Mouse (Mus musculus) heart, embryonic 12.5 days (tissue): ENCODE results near the gene Fry. TPM values are rescaled to one million over a fixed set of nuclear protein-coding genes. Genes with fewer than 3 reads are reported as not detected.

ENCODE experiments used
- ATAC-seq: fragments of 200-750 bp; cut with Nextera tagmentation; 2 replicates; pipeline ENCODE4 v1.8.0; 2017; ENCODE audit warnings: moderate TSS enrichment, moderate library complexity; ENCODE audit not compliant: insufficient number of reproducible peaks, low FRiP score
- H3K27ac ChIP-seq: fragments of 300-500 bp; sonication (generic); 2 replicates; pipeline ENCODE4 v1.5.1; 2016; ENCODE audit warnings: mild to moderate bottlenecking, moderate library complexity; ENCODE audit not compliant: poor library complexity, severe bottlenecking
- H3K27me3 ChIP-seq: fragments of 300-500 bp; sonication (generic); replicated peaks from 2 replicates; pipeline ENCODE4 v1.6.1; 2016; ENCODE audit warnings: mild to moderate bottlenecking, moderate library complexity
- H3K36me3 ChIP-seq: fragments of 300-500 bp; sonication (generic); 2 replicates; pipeline ENCODE4 v1.6.1; 2016; ENCODE audit warnings: mild to moderate bottlenecking, moderate library complexity
- H3K4me1 ChIP-seq: fragments of 300-500 bp; sonication (generic); replicated peaks from 2 replicates; pipeline ENCODE4 v1.6.1; 2016; ENCODE audit warnings: mild to moderate bottlenecking
- H3K4me2 ChIP-seq: fragments of 300-500 bp; sonication (generic); 2 replicates; pipeline ENCODE4 v1.6.1; 2016; ENCODE audit warnings: mild to moderate bottlenecking, moderate library complexity
- H3K4me3 ChIP-seq: fragments of 300-500 bp; sonication (generic); 2 replicates; pipeline ENCODE4 v1.5.1; 2016; ENCODE audit warnings: mild to moderate bottlenecking
- H3K9ac ChIP-seq: fragments of 300-500 bp; sonication (generic); 2 replicates; pipeline ENCODE4 v1.6.1; 2016; ENCODE audit warnings: mild to moderate bottlenecking, moderate library complexity
- H3K9me3 ChIP-seq: fragments of 300-500 bp; sonication (generic); replicated peaks from 2 replicates; pipeline ENCODE4 v1.6.1; 2016; ENCODE audit warnings: mild to moderate bottlenecking, moderate library complexity
- WGBS: fragments of 180-500 bp; shearing (Covaris S2); methylation state at CpG from one replicate; pipeline ENCODE4 v1.1.7; 2016; 5-methylcytosine and 5-hydroxymethylcytosine counted together
- polyA plus RNA-seq: library from polyadenylated mRNA; unstranded; fragments of >200 nt; fragmentation: Nextera tagmentation; extraction: Ambion mirVana; gene quantifications from 2 replicates; pipeline ENCODE4 v1.2.1, GENCODE M21; 2016

Gene Fry
- polyA plus RNA-seq, 1 experiment from 2014 or later, result 30.6 TPM

DNA sequence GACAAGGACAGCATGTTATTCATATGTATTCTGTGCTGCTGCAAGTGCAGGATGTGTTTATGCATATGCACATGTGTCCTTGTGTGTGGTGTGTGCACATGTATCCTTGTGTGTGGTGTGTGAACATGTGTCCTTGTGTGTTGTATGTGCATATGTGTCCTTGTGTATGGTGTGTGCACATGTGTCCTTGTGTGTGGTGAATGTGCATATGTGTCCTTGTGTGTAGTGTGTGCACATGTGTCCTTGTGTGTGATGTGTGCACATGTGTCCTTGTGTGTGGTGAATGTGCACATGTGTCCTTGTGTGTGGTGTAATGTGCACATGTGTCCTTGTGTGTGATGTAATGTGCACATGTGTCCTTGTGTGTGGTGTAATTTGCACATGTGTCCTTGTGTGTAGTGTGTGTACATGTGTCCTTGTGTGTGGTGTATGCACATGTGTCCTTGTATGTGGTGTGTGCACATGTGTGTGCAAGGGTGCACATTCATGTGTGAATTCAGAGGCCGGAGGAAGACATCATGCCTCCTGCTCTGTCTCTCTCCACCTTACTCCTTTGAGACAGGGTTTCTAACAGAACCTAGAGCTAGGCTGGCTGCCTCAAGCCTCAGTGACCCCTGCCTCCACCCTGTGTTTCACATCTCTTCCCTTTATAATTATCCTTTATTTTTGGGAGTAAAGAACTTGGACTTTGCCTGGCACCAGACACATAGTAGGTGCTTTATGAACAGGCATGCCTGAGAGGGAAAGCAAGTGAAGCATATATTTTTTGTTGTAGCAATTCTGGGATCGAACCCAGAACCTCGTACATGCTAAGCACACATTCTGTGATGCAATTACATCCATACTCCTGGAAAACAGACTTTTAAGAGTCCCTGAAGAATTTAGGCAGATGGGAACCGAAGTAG is 72.3 kb downstream of the Fry start:
- 94% methylated on average over 4 of the region's 4 CpGs for WGBS
- H3K9ac ChIP-seq, result no peak overlapping the region

DNA sequence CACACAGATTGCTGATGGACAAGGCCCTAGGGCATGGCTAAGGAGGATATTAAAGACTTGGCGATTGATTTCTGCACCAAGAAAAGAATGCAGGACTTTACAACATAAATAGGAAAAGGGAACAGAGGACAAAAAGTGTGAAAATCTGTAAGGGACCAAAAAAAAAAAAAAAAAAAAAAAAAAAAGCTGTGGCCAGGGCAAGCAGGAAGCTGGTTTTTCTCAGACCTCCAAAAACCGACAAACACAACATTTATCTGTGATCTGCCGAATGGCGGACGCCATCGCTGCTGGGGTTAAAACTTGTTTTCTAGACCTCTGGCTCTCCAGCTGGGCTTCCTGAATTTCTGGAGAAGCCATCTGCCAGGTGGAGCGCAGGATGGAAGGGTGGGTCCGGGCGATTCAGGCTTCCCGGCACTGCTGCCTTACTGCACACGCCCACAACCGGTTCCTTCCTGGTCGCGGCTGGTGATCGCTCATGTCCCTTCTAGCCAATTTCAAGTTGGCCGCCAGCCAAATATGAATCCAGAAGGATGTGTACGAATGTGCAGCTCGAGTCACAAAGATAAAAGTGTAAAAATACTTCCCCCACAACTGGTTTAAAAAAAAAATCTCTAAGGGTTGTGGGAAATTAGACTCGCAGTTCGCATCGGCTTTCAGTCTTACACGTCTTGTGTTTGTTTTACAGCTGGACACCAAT is 77.2 kb downstream of the Fry start:
- Histone ChIP-seq H3K4me1 (peaks cover 13% of the 10 kb centered on the region; the same call in 1 of the 2 replicates), H3K9ac (peak overlapping the region; percentile 34), H3K4me3 (peak overlapping the region; percentile 46), H3K36me3 (peaks cover 2% of the 10 kb centered on the region; the same call in 1 of the 2 replicates), H3K4me2 (peak overlapping the region; percentile 67), H3K27me3 (no peaks in the 10 kb centered on the region), H3K27ac (peak overlapping the region; percentile 61), H3K9me3 (peaks cover 13% of the 10 kb centered on the region)
- peak; percentile 82 for ATAC-seq
- WGBS, result 5% methylated on average over 22 of the region's 22 CpGs

More for the DNA sequence above, 72.3 kb downstream of the Fry start:
- Histone ChIP-seq H3K4me2 (no peak overlapping the region), H3K27me3 (no peaks in the 10 kb centered on the region), H3K4me3 (no peak overlapping the region), H3K27ac (no peak overlapping the region), H3K36me3 (peaks cover 5% of the 10 kb centered on the region; the same call in 1 of the 2 replicates), H3K9me3 (peaks cover 19% of the 10 kb centered on the region), H3K4me1 (peaks cover 2% of the 10 kb centered on the region; the same call in 1 of the 2 replicates)
- no peak for ATAC-seq

DNA sequence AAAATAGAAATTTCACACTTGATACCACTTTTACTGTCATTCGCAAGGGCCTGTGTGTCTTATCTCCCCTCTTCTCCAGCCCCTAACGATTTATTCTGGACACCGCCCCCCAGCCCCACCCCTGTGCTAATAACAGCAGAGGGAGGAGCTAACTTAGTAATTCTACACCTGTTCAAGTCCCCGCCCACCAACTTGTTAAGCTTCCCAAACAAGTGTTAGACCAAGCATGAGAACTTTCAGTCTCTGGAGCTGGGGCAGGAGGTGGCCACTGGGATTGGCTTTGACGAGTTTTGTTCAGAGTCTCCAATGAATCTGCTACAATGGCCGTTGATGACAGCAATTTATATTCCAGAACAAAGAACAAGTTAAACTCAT is 77.8 kb downstream of the Fry start:
- peaks cover 16% of the 10 kb centered on the region; the same call in 1 of the 2 replicates for H3K4me1 ChIP-seq
- peak overlapping the region; percentile 46 for H3K4me3 ChIP-seq
- peak overlapping the region; percentile 67 for H3K4me2 ChIP-seq
- H3K9ac ChIP-seq, result peak overlapping the region; percentile 34; the same call in 1 of the 2 replicates
- peak; percentile 84 for ATAC-seq
- WGBS, result 2% methylated on average over 6 of the region's 6 CpGs
- peak overlapping the region; percentile 61 for H3K27ac ChIP-seq
- H3K27me3 ChIP-seq, result no peaks in the 10 kb centered on the region
- H3K9me3 ChIP-seq, result peaks cover 7% of the 10 kb centered on the region; the same call in 1 of the 2 replicates
- no peaks in the 10 kb centered on the region for H3K36me3 ChIP-seq

DNA sequence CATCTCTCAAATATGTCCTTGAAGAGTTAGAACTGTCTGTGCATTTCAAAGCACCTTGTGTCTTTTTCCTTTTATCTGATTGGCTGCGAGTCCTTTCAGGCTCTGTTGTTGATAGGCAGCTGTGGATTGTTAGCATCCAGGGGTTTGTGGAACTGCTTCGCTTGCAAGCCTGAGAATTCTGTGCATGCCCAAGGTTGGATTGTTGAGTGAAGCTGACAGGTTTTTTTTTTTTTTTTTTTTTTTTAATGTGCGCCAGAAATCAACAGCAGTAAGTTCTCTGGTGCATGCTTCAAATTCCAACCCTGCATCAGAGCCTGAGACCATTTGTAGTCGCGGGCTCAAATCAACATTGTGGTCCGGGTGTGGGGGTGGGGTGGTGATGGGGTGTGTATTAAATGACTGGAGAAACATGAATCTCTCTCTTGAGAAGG is 78.5 kb downstream of the Fry start:
- H3K4me3 ChIP-seq, result peak overlapping the region; percentile 46
- 13% methylated on average over 6 of the region's 6 CpGs for WGBS
- no peak for ATAC-seq
- 0 out of 2 replicates have a peak, but pooled peaks cover under 1% of the 10 kb centered on the region for H3K9me3 ChIP-seq
- H3K36me3 ChIP-seq, result no peaks in the 10 kb centered on the region
- H3K27me3 ChIP-seq, result no peaks in the 10 kb centered on the region
- H3K27ac ChIP-seq, result peak overlapping the region; percentile 61
- peak overlapping the region; percentile 50; the same call in 1 of the 2 replicates for H3K9ac ChIP-seq
- peak overlapping the region; percentile 67 for H3K4me2 ChIP-seq
- H3K4me1 ChIP-seq, result peaks cover 16% of the 10 kb centered on the region; the same call in 1 of the 2 replicates

DNA sequence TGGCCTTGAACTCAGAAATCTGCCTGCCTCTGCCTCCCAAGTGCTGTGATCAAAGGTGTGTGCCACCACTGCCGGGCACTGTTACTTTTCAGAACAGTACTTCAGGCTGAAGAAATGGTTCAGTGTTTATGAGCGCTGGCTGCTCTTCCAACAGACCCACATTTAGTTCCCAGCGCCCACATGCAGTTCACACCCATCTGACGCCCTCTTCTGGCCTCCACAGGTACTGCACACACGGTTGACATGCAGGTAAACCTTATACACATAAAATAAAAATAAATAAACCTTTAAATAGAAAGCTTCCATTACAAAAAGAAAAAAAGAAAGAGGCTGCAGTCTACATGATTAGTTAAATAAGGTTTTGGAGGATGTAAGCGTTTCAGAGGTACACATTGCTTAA is 88.3 kb downstream of the Fry start:
- 80% methylated on average over 6 of the region's 6 CpGs for WGBS
- no peak overlapping the region for H3K27ac ChIP-seq
- H3K9ac ChIP-seq, result no peak overlapping the region
- no peaks in the 10 kb centered on the region for H3K36me3 ChIP-seq
- no peaks in the 10 kb centered on the region for H3K27me3 ChIP-seq
- no peak overlapping the region for H3K4me3 ChIP-seq
- peaks cover 6% of the 10 kb centered on the region for H3K9me3 ChIP-seq
- H3K4me2 ChIP-seq, result no peak overlapping the region
- no peak for ATAC-seq
- peaks cover 11% of the 10 kb centered on the region for H3K4me1 ChIP-seq

DNA sequence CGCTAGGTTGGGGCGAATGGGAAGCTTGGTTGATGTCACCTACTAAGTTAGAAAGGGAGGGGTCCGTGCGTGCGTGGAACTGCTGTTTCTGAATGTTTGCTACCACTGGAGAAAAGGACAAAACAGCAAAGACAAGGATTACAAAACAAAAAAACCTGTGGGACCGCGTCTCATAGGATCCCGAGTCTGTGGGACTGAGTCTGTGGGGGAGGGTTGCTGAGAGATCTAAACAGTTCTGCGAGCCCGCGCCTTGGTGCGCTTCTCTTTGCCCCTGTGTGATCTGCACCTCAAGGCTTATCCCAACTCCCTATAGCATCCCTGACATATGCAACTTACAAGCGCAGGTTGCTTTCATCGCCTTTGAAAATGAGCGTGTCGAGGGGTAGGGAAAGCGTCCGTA is 89.2 kb downstream of the Fry start:
- H3K36me3 ChIP-seq, result no peaks in the 10 kb centered on the region
- no peak overlapping the region for H3K27ac ChIP-seq
- peak overlapping the region; percentile 18; the same call in 1 of the 2 replicates for H3K9ac ChIP-seq
- peak overlapping the region; percentile 62 for H3K4me2 ChIP-seq
- H3K4me1 ChIP-seq, result peaks cover 11% of the 10 kb centered on the region
- ATAC-seq, result no peak
- no peaks in the 10 kb centered on the region for H3K27me3 ChIP-seq
- H3K9me3 ChIP-seq, result peaks cover 6% of the 10 kb centered on the region
- WGBS, result 26% methylated on average over 18 of the region's 18 CpGs
- H3K4me3 ChIP-seq, result peak overlapping the region; percentile 24

DNA sequence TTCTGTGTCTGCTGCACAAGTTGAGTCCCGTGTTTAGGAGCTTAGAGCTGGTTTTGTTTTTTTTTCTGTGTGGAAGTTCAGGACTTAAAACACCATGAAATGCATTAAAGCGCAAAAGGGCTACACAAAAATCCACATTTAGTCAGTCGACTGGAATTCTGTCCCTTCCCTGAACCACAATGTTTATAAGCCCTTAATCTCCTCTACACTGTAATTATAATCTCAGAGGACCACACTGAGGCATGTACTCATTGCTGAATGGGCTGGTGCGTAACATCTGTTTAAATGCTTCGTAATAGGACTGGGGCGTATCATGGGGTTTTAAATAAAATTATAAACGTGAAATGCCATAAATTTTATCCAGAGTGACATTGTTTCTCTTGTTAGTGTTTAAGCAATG is 89.6 kb downstream of the Fry start:
- H3K27ac ChIP-seq, result no peak overlapping the region
- peaks cover 9% of the 10 kb centered on the region for H3K4me1 ChIP-seq
- 60% methylated on average over 7 of the region's 7 CpGs for WGBS
- H3K4me2 ChIP-seq, result peak overlapping the region; percentile 62
- ATAC-seq, result no peak
- no peak overlapping the region for H3K9ac ChIP-seq
- no peaks in the 10 kb centered on the region for H3K36me3 ChIP-seq
- peaks cover 6% of the 10 kb centered on the region for H3K9me3 ChIP-seq
- H3K27me3 ChIP-seq, result no peaks in the 10 kb centered on the region
- H3K4me3 ChIP-seq, result peak overlapping the region; percentile 24; the same call in 1 of the 2 replicates

DNA sequence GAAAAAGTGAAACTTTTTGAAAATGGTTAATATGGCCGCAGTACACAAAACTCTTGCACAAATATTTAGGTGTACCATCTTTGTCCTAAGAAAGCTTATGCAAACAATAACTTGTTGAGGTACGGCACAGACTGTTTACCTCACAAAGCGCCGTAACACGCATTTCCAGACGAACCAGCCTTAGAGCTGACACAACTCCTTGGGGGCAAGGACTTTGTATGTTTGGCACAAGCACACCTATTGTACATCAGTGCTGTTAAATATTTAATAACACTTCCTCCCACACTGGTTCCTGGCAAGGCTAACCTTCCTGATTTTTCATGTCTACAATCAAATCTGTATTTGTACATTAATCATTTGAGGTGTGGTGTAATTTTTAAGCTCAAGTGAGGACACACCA is 95.6 kb downstream of the Fry start:
- no peak for ATAC-seq
- no peak overlapping the region for H3K4me2 ChIP-seq
- 0 out of 2 replicates have a peak, but pooled peaks cover 2% of the 10 kb centered on the region for H3K36me3 ChIP-seq
- H3K27ac ChIP-seq, result no peak overlapping the region
- no peak overlapping the region for H3K9ac ChIP-seq
- H3K4me3 ChIP-seq, result no peak overlapping the region
- H3K9me3 ChIP-seq, result 0 out of 2 replicates have a peak, but pooled peaks cover 2% of the 10 kb centered on the region
- WGBS, result 89% methylated on average over 6 of the region's 6 CpGs
- H3K27me3 ChIP-seq, result no peaks in the 10 kb centered on the region
- no peaks in the 10 kb centered on the region for H3K4me1 ChIP-seq

DNA sequence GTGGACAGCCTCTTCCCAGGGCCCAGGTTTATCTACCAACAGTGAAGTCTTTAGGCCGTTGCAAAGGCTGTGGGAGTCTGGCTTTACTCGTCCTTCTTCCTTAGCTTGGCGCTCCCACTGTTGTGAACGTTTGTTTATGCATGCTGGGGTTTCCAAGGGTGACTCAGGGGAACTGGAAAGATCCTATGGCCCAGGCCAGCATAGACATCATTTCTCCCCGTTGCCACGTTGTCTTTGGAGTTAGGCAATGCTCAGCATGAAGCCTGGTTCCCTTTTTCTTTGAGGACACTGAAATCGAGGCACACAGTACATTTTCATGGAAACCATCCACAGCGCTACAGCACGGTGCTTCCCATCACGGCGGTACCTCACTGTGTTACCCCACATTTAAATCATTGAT is 97.6 kb downstream of the Fry start:
- no peak overlapping the region for H3K27ac ChIP-seq
- H3K4me2 ChIP-seq, result no peak overlapping the region
- H3K36me3 ChIP-seq, result 0 out of 2 replicates have a peak, but pooled peaks cover 2% of the 10 kb centered on the region
- WGBS, result 57% methylated on average over 11 of the region's 11 CpGs
- H3K4me3 ChIP-seq, result no peak overlapping the region
- H3K9me3 ChIP-seq, result 0 out of 2 replicates have a peak, but pooled peaks cover 2% of the 10 kb centered on the region
- no peak overlapping the region for H3K9ac ChIP-seq
- no peak for ATAC-seq
- H3K27me3 ChIP-seq, result no peaks in the 10 kb centered on the region
- H3K4me1 ChIP-seq, result peaks cover 7% of the 10 kb centered on the region; the same call in 1 of the 2 replicates

DNA sequence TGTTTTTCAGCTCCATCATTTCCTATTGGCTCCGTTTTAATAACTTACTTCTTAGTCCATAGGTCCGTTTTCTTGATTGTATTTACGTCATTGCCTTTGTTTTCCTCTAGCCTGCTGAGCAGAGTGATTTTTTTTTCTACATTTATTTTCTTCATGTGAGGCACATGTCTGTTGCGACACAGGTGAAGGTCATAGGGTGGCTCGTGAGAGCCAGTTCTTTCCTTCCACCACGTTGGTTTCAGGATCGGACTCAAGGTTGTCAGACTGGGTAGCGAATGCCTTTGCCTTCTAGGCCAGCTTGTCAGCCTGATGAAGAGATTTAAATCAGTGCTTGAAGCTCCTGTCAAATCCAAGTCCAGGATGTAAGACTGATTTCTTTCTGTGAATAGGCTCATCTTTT is 101.0 kb downstream of the Fry start:
- no peak for ATAC-seq
- Histone ChIP-seq H3K27ac (no peak overlapping the region), H3K4me2 (no peak overlapping the region), H3K9me3 (0 out of 2 replicates have a peak, but pooled peaks cover 2% of the 10 kb centered on the region), H3K9ac (no peak overlapping the region), H3K4me1 (peaks cover 7% of the 10 kb centered on the region; the same call in 1 of the 2 replicates), H3K27me3 (no peaks in the 10 kb centered on the region), H3K36me3 (0 out of 2 replicates have a peak, but pooled peaks cover 2% of the 10 kb centered on the region), H3K4me3 (no peak overlapping the region)
- WGBS, result 82% methylated on average over 8 of the region's 8 CpGs

DNA sequence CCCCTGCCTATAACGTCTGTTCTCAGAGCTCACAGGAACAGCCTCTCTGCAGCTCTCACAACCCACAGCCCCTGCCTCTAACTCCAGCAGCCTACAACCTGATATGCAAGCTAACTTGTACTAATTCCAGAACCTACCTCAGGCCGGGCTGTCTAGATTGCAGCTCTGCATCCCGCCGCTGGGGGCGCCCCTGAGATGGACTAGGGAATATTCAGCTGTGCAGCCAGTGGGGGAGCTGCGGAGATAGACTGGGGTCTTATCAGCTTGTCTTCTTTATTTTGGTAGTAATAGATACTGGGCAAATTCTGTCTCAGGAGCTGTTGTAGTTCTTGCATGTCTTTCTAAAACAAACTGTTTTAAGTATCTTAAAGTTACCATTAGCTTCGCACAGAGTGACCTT is 101.9 kb downstream of the Fry start:
- no peak for ATAC-seq
- Histone ChIP-seq H3K9ac (no peak overlapping the region), H3K27me3 (no peaks in the 10 kb centered on the region), H3K4me2 (no peak overlapping the region), H3K36me3 (0 out of 2 replicates have a peak, but pooled peaks cover 2% of the 10 kb centered on the region), H3K9me3 (0 out of 2 replicates have a peak, but pooled peaks cover 2% of the 10 kb centered on the region), H3K4me3 (no peak overlapping the region), H3K27ac (no peak overlapping the region), H3K4me1 (peaks cover 7% of the 10 kb centered on the region; the same call in 1 of the 2 replicates)
- WGBS, result 34% methylated on average over 7 of the region's 7 CpGs
